Mouse (Mus musculus): ENCODE measurements around the gene Tspo. TPM values are rescaled to one million over a fixed set of nuclear protein-coding genes. Genes with fewer than 3 reads are reported as not detected.

Tspo gene
- 81.7 and 102 TPM in 2 replicates for polyA plus RNA-seq (2012; rRNA removed)

GRCm38 (mm10) chr15:83563327-83563856 is at the start of gene Tspo, which contains the start of gene Mcat:
Gene Tspo, plus strand, starts transcription at chr15:83563592.
Gene Mcat, minus strand, starts transcription at chr15:83563787.

GRCm38 (mm10) chr15:83526424-83527091 is 36.8 kb upstream of the Tspo start, which contains the start of gene Bik:
Gene Bik, plus strand, starts transcription at chr15:83526862.

GRCm38 (mm10) chr15:83594513-83595363 is 31.3 kb downstream of the Tspo start, which contains the start of gene Ttll12:
Gene Ttll12, minus strand, starts transcription at chr15:83595157.

Other genes with a start within 250 kb of the Tspo start
- gene Arfgap3, start 213.3 kb upstream of the Tspo start, polyA plus RNA-seq (2012; rRNA removed): 9.6 and 10.5 TPM in 2 replicates
- gene Pacsin2, start 99.0 kb upstream of the Tspo start, polyA plus RNA-seq (2012; rRNA removed): 41.6 and 43.4 TPM in 2 replicates
- 3.2 and 3.6 TPM in 2 replicates for gene Ttll1, start 52.7 kb upstream of the Tspo start, polyA plus RNA-seq (2012; rRNA removed)
- gene Bik, start 36.7 kb upstream of the Tspo start, polyA plus RNA-seq (2012; rRNA removed): 1.4 and 1.7 TPM in 2 replicates
- 8.9 and 10.2 TPM in 2 replicates for gene Mcat, start 195 bp downstream of the Tspo start, polyA plus RNA-seq (2012; rRNA removed)
- gene Ttll12, start 31.6 kb downstream of the Tspo start, polyA plus RNA-seq (2012; rRNA removed): 24.1 and 28.9 TPM in 2 replicates
- 0.09 and 0.16 TPM in 2 replicates for gene Scube1, start 161.4 kb downstream of the Tspo start, polyA plus RNA-seq (2012; rRNA removed)
- 0.05 TPM in 1 of 2 replicates, not detected in the other for gene Mpped1, start 215.9 kb downstream of the Tspo start, polyA plus RNA-seq (2012; rRNA removed)

Measured in liver, embryonic 14 days (tissue).